In genomic region chr4:137029348-137029747, GRCm38 (mm10) we compare ENCODE assay signal across 25 mouse cellular contexts. TPM values are rescaled to one million over a fixed set of nuclear protein-coding genes. Genes with fewer than 3 reads are reported as not detected.
DNase-seq lines count a peak whose midpoint lies in the region; ATAC-seq and TF ChIP-seq lines count a peak whose summit lies in the region.
"Had no signal": no experiment of that assay in that cellular context is flagged by ENCODE, and none has a peak within 500 bp of the region (broad histone marks: within the 10 kb centered on the region; RNA-seq: fewer than 3 reads in every experiment).

No protein-coding gene starts in this region.

- no peak for TF ChIP-seq CTCF in G1E (IDR thresholded peaks at IDR 0.05; ENCODE audit: low read depth, low read length)

- peak overlapping the region; percentile 42; the same call in 1 of the 2 replicates for H3K9ac ChIP-seq in heart, embryonic 12.5 days
- H3K9ac ChIP-seq in kidney, embryonic 14.5 days (ENCODE audit: low read depth, low read length) = no peak overlapping the region
- H3K9ac ChIP-seq: embryonic facial prominence, embryonic 13.5 days; forebrain, embryonic 12.5 days; hindbrain, embryonic 15.5 days; limb, embryonic 12.5 days; liver, postnatal 0 days; midbrain, embryonic 12.5 days; stomach, embryonic 15.5 days had no signal

- intact Hi-C loops in heart, postnatal 36 days (cut with DNase I) = loop anchor here (5.0 kb wide), 1 partner anchor 43 kb away; no protein-coding TSS in a partner anchor

- no peaks in the 10 kb centered on the region for H3K9me3 ChIP-seq in heart, embryonic 12.5 days (replicated peaks)
- no peaks in the 10 kb centered on the region for H3K9me3 ChIP-seq in kidney, embryonic 14.5 days (ENCODE audit: control insufficient read depth, low read length)
- no peaks in the 10 kb centered on the region for H3K9me3 ChIP-seq in G1E (replicated peaks)
- H3K9me3 ChIP-seq: embryonic facial prominence, embryonic 13.5 days; forebrain, embryonic 12.5 days; hindbrain, embryonic 15.5 days; limb, embryonic 12.5 days; midbrain, embryonic 12.5 days; stomach, embryonic 15.5 days had no signal

- 36% methylated on average over 8 of the region's 8 CpGs for WGBS in heart, embryonic 12.5 days
- 52% methylated on average over 8 of the region's 8 CpGs for WGBS in kidney, embryonic 14.5 days

- peaks cover 47% of the 10 kb centered on the region for H3K4me1 ChIP-seq in heart, embryonic 12.5 days (replicated peaks)
- peaks cover 12% of the 10 kb centered on the region; the same call in 1 of the 2 replicates for H3K4me1 ChIP-seq in kidney, embryonic 14.5 days (ENCODE audit: control insufficient read depth, insufficient read depth, low read length)
- peaks cover 82% of the 10 kb centered on the region for H3K4me1 ChIP-seq in G1E (ENCODE audit: insufficient read depth, low read depth, low read length)

- no peak overlapping the region for H3K4me3 ChIP-seq in heart, embryonic 12.5 days
- H3K4me3 ChIP-seq in kidney, embryonic 14.5 days (ENCODE audit: low read length) = no peak overlapping the region
- peak overlapping the region; percentile 43; the same call in 1 of the 2 replicates for H3K4me3 ChIP-seq in G1E (ENCODE audit: low read depth, low read length)
- H3K4me3 ChIP-seq: embryonic facial prominence, embryonic 13.5 days; erythroblast, embryonic 14.5 days; forebrain, embryonic 12.5 days; heart, adult 2 months; hindbrain, embryonic 15.5 days; limb, embryonic 12.5 days; midbrain, embryonic 12.5 days; stomach, embryonic 15.5 days had no signal

- H3K4me2 ChIP-seq in heart, embryonic 12.5 days = no peak overlapping the region
- no peak overlapping the region for H3K4me2 ChIP-seq in kidney, embryonic 14.5 days (replicated peaks; ENCODE audit: low read depth, low read length)
- H3K4me2 ChIP-seq: embryonic facial prominence, embryonic 13.5 days; forebrain, embryonic 12.5 days; hindbrain, embryonic 15.5 days; limb, embryonic 12.5 days; liver, embryonic 11.5 days; midbrain, embryonic 12.5 days; stomach, embryonic 15.5 days had no signal

- peak; percentile 42 to 79 for DNase-seq in adrenal gland, adult (ENCODE audit: inconsistent age in 2 of 2, low spot score in 1 of 2)
- no peak for DNase-seq in adrenal gland, postnatal 25 days
- DNase-seq in heart, postnatal 36 days = no peak
- peak; percentile 36 for DNase-seq in kidney, adult 9 months
- no peak for DNase-seq in G1E (ENCODE audit: low spot score)
- DNase-seq: cerebellum, adult 8-10 months; cerebellum, postnatal 36 days; embryo, embryonic 11 days; gastrocnemius, postnatal 36 days; heart, adult 2 months; kidney, postnatal 10 days; liver, postnatal 0 days; thymus, postnatal 25 days had no signal

- ATAC-seq in heart, embryonic 12.5 days (ENCODE audit: insufficient number of reproducible peaks, low FRiP score) = no peak
- ATAC-seq in kidney, embryonic 14.5 days (ENCODE audit: low FRiP score, low TSS enrichment) = no peak
- ATAC-seq in G1E (ENCODE audit: extremely low read depth, insufficient number of reproducible peaks, low FRiP score, poor library complexity, severe bottlenecking) = no peak
- ATAC-seq: liver, postnatal 0 days; lung, postnatal 0 days had no signal

- no peaks in the 10 kb centered on the region for H3K27me3 ChIP-seq in heart, embryonic 12.5 days (replicated peaks)
- H3K27me3 ChIP-seq in kidney, embryonic 14.5 days (ENCODE audit: control insufficient read depth, insufficient read depth, low read length) = no peaks in the 10 kb centered on the region
- no peaks in the 10 kb centered on the region for H3K27me3 ChIP-seq in G1E (ENCODE audit: insufficient read depth, low read length)
- H3K27me3 ChIP-seq: embryonic facial prominence, embryonic 13.5 days; hindbrain, embryonic 15.5 days; stomach, embryonic 15.5 days had no signal

- H3K27ac ChIP-seq in heart, embryonic 12.5 days (ENCODE audit: poor library complexity, severe bottlenecking) = no peak overlapping the region
- H3K27ac ChIP-seq in kidney, embryonic 14.5 days (ENCODE audit: low read depth, low read length) = no peak overlapping the region
- H3K27ac ChIP-seq: embryonic facial prominence, embryonic 13.5 days; forebrain, embryonic 12.5 days; heart, adult 2 months; hindbrain, embryonic 15.5 days; limb, embryonic 12.5 days; macrophage; stomach, embryonic 15.5 days had no signal

- no peaks in the 10 kb centered on the region for H3K36me3 ChIP-seq in heart, embryonic 12.5 days
- no peaks in the 10 kb centered on the region for H3K36me3 ChIP-seq in kidney, embryonic 14.5 days (ENCODE audit: control insufficient read depth, insufficient read depth, low read length)
- H3K36me3 ChIP-seq in G1E (replicated peaks) = peaks cover 42% of the 10 kb centered on the region
- H3K36me3 ChIP-seq: embryonic facial prominence, embryonic 13.5 days; forebrain, embryonic 12.5 days; hindbrain, embryonic 15.5 days; limb, embryonic 12.5 days; midbrain, embryonic 12.5 days; stomach, embryonic 15.5 days had no signal

RNA-seq across cellular contexts. Expression of gene Zbtb40, which starts 19.3 kb away (rescaled TPM):
- 13.8 and 14.4 TPM in 2 replicates for total RNA-seq in adrenal gland, postnatal 25 days (2021)
- 4.1 and 4.3 TPM in 2 replicates for polyA plus RNA-seq in heart, embryonic 12.5 days (2016; fragmentation: Nextera tagmentation; extraction: Ambion mirVana)
- 1 to 10 TPM; 5.8 to 8.4 TPM for total RNA-seq in heart, postnatal 36 days (2021)
- polyA plus RNA-seq in kidney, embryonic 14.5 days (2014; fragmentation: Nextera tagmentation; extraction: Ambion mirVana) = 3.3 and 5.6 TPM in 2 replicates
- total RNA-seq in G1E (2014; fragmentation: Nextera tagmentation) = 15.4 and 16.7 TPM in 2 replicates
- total RNA-seq in G1E (2017) = 13.4 and 14.4 TPM in 2 replicates
- 10.9 and 17.8 TPM in 2 replicates for polyA plus RNA-seq in G1E (2012)

Comparison
In these comparisons a context has a peak if more than half of its experiments do, and no peak if none do; other contexts are left out.
1. DNase-seq: peak in adrenal gland, adult (2 of 2) and kidney, adult 9 months (single experiment); none in adrenal gland, postnatal 25 days (single experiment), heart, postnatal 36 days (0 of 2) and G1E (single experiment).